Mouse (Mus musculus) CH12.LX (cell line): ENCODE measurements around the gene Rab37.

Experiments used
- CTCF ChIP-seq, 2 experiments: IDR thresholded peaks in 1 of 2; conservative IDR thresholded peaks in 1 of 2; 2 replicates each; pipeline ENCODE4 v1.5.1; 2011 to 2012; ENCODE audit warnings: low read depth in 2 of 2, low read length in 2 of 2, improper control_type of control experiment in 1 of 2, inconsistent platforms in 1 of 2, mild to moderate bottlenecking in 1 of 2, moderate library complexity in 1 of 2
- ELF1 ChIP-seq: IDR thresholded peaks from 2 replicates; pipeline ENCODE4 v1.6.1; 2014; ENCODE audit warnings: low read depth, mild to moderate bottlenecking, inconsistent platforms, low read length, improper control_type of control experiment
- MAFK ChIP-seq: IDR thresholded peaks from 2 replicates; pipeline ENCODE4 v1.6.1; 2011; ENCODE audit warnings: low read length, improper control_type of control experiment; ENCODE audit not compliant: insufficient replicate concordance
- SIN3A ChIP-seq: IDR thresholded peaks from 2 replicates; pipeline ENCODE4 v1.6.1; 2012; ENCODE audit warnings: low read length, improper control_type of control experiment, inconsistent platforms
- SMC3 ChIP-seq: IDR thresholded peaks from 2 replicates; pipeline ENCODE4 v1.6.1; 2011; ENCODE audit warnings: low read depth, low read length, improper control_type of control experiment
- TCF12 ChIP-seq: IDR thresholded peaks from 2 replicates; pipeline ENCODE4 v1.6.1; 2014; ENCODE audit warnings: low read depth, mild to moderate bottlenecking, inconsistent platforms, low read length, improper control_type of control experiment
- USF1 ChIP-seq: IDR thresholded peaks from 2 replicates; pipeline ENCODE4 v1.6.1; 2014; ENCODE audit warnings: low read depth, mild to moderate bottlenecking, inconsistent platforms, low read length, improper control_type of control experiment
- USF2 ChIP-seq: conservative IDR thresholded peaks from 2 replicates; pipeline ENCODE4 v1.6.1; 2011; ENCODE audit warnings: low read depth, low read length, improper control_type of control experiment
- ZC3H11A ChIP-seq: IDR thresholded peaks from 2 replicates; pipeline ENCODE4 v1.6.1; 2012; ENCODE audit warnings: low read depth, mild to moderate bottlenecking, inconsistent platforms, low read length, improper control_type of control experiment

DNA sequence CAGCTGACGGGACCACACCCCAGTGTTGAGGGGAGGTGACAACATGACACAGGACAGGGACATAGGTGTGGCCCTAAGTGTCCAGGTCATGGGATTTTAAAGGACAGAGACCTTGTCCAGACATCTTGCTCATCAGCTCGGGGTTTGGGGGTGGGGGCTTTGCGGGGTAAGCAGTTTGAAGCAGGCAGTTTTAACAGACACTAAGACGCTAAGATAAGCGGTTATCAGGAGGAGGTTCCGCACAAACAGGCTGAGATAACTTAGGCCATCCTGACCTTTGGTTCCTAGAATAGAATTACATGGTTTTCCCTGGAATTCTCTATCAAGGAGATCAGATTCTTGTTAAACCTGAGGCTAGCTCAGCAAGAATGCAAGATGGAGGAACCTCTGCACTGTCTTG is 103.5 kb downstream of the Rab37 start:
- TF ChIP-seq ZC3H11A (no peak), CTCF (conservative IDR thresholded peaks at IDR 0.05 in 1 of 2, IDR thresholded peaks at IDR 0.05 in 1 of 2; ENCODE audit: low read depth in 2 of 2, low read length in 2 of 2) (no peak), TCF12 (no peak), USF2 (no peak), USF1 (no peak), SIN3A (no peak), SMC3 (no peak), MAFK (no peak), ELF1 (no peak)
